In the genomic region with DNA sequence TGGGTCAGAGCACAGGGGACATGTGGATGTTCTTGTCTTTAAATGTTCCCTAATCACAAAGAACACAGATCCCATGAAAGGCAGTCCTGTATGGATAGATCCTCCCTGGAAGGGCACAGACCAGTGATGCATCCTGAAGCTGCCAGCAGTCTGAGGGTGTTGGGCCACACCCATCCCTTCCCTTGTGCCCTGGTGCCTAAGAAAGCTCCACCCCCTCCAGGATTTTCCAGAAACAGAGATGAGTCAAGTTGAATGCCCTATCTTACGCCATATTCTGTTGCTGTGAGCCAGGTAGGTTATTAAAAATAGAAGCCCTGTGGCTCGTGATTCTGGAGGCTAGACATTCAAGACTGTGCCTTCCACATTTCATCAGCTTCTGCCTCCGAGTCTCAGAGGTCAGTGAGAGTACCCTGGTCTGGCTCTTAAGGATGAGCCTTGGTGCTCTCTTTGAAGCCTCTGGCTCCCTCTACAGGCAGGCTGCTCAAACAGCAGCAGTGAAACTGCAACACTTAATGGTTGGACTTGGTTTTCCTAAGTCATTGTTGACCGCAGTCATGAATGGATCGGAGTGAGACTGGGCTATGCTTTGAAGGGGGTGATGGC, we compare ENCODE assay signal across 8 mouse cellular contexts. TPM values are rescaled to one million over a fixed set of nuclear protein-coding genes. Genes with fewer than 3 reads are reported as not detected.
DNase-seq lines count a peak whose midpoint lies in the region; ATAC-seq and TF ChIP-seq lines count a peak whose summit lies in the region.

No protein-coding gene starts in this region.

- H3K9ac ChIP-seq in heart, adult 2 months (ENCODE audit: low read depth, low read length), result no peak overlapping the region
- no peak overlapping the region for H3K9ac ChIP-seq in heart, embryonic 11.5 days (ENCODE audit: low read depth, low read length)
- H3K9ac ChIP-seq in embryonic facial prominence, embryonic 11.5 days (replicated peaks; ENCODE audit: low read length), result no peak overlapping the region

- no peaks in the 10 kb centered on the region for H3K9me3 ChIP-seq in heart, embryonic 11.5 days (replicated peaks; ENCODE audit: control insufficient read depth, low read length)
- H3K9me3 ChIP-seq in embryonic facial prominence, embryonic 11.5 days (replicated peaks; ENCODE audit: control insufficient read depth, low read length), result no peaks in the 10 kb centered on the region

- peak; percentile 88; the same call in 1 of the 2 replicates for TF ChIP-seq EP300 in heart, adult 2 months (IDR thresholded peaks at IDR 0.05; ENCODE audit: insufficient read depth, low read depth, low read length)

- peaks cover 3% of the 10 kb centered on the region for H3K4me1 ChIP-seq in heart, adult 2 months (ENCODE audit: control insufficient read depth, insufficient read depth, low read length)
- H3K4me1 ChIP-seq in heart, embryonic 11.5 days (ENCODE audit: control insufficient read depth, insufficient read depth, low read length), result 0 out of 2 replicates have a peak, but pooled peaks cover 3% of the 10 kb centered on the region
- H3K4me1 ChIP-seq in embryonic facial prominence, embryonic 11.5 days (ENCODE audit: control insufficient read depth, insufficient read depth, low read length), result no peaks in the 10 kb centered on the region; the same call in 1 of the 2 replicates

- H3K4me2 ChIP-seq in heart, embryonic 11.5 days, result no peak overlapping the region
- no peak overlapping the region for H3K4me2 ChIP-seq in embryonic facial prominence, embryonic 11.5 days (ENCODE audit: low read depth, low read length)

- TF ChIP-seq POLR2A in heart, adult 2 months (IDR thresholded peaks at IDR 0.05; ENCODE audit: insufficient read depth, low read depth, low read length), result no peak

- no peaks in the 10 kb centered on the region for H3K36me3 ChIP-seq in heart, adult 2 months (ENCODE audit: control insufficient read depth, insufficient read depth, low read length)
- no peaks in the 10 kb centered on the region for H3K36me3 ChIP-seq in heart, embryonic 11.5 days (ENCODE audit: control insufficient read depth, insufficient read depth, low read length)
- no peaks in the 10 kb centered on the region for H3K36me3 ChIP-seq in embryonic facial prominence, embryonic 11.5 days (replicated peaks; ENCODE audit: control insufficient read depth, insufficient read depth, low read depth, low read length)

- H3K27me3 ChIP-seq in heart, adult 2 months (ENCODE audit: control insufficient read depth, insufficient read depth, low read length), result no peaks in the 10 kb centered on the region
- peaks cover 35% of the 10 kb centered on the region for H3K27me3 ChIP-seq in heart, embryonic 11.5 days (ENCODE audit: control insufficient read depth, insufficient read depth, low read length)
- peaks cover 26% of the 10 kb centered on the region for H3K27me3 ChIP-seq in embryonic facial prominence, embryonic 11.5 days (ENCODE audit: control insufficient read depth, insufficient read depth, low read length)

- no peak; the same call in 1 of the 2 replicates for TF ChIP-seq CTCF in heart, adult 2 months (IDR thresholded peaks at IDR 0.05)

- peak; percentile 55 to 69 for DNase-seq in heart, adult 2 months
- peak; percentile 64 for DNase-seq in A20 (ENCODE audit: low read depth, low spot score)
- peak; percentile 56 for DNase-seq in adrenal gland, postnatal 25 days
- DNase-seq in embryonic facial prominence, embryonic 11.5 days (ENCODE audit: low spot score), result peak; percentile 72
- DNase-seq in kidney, postnatal 36 days, result peak; percentile 79 to 86
- peak; percentile 77 for DNase-seq in testis, postnatal 10 days (ENCODE audit: low spot score)

- intact Hi-C loops in heart, adult 2 months (cut with DNase I), result loop anchor here (2.0 to 5.0 kb wide), 3 partner anchors 54 to 173 kb away; a partner anchor contains a TSS

- H3K27ac ChIP-seq in heart, adult 2 months, result no peak overlapping the region
- no peak overlapping the region for H3K27ac ChIP-seq in heart, embryonic 11.5 days (ENCODE audit: low read depth, low read length)
- no peak overlapping the region for H3K27ac ChIP-seq in embryonic facial prominence, embryonic 11.5 days (replicated peaks; ENCODE audit: low read depth, low read length)

- no peak overlapping the region for H3K4me3 ChIP-seq in heart, adult 2 months
- H3K4me3 ChIP-seq in heart, embryonic 11.5 days (ENCODE audit: low read depth, low read length), result no peak overlapping the region
- H3K4me3 ChIP-seq in embryonic facial prominence, embryonic 11.5 days (ENCODE audit: low read depth, low read length), result no peak overlapping the region

- ATAC-seq in heart, embryonic 11.5 days (replicated peaks; ENCODE audit: insufficient number of reproducible peaks, low FRiP score, low TSS enrichment), result no peak
- no peak for ATAC-seq in embryonic facial prominence, embryonic 11.5 days (replicated peaks; ENCODE audit: insufficient number of reproducible peaks, low FRiP score, low TSS enrichment, low read depth)
- peak; percentile 57 for ATAC-seq in megakaryocyte progenitor cell, adult 5-6 weeks (replicated peaks; ENCODE audit: poor library complexity)

- H3K79me2 ChIP-seq in heart, adult 2 months (replicated peaks; ENCODE audit: control insufficient read depth, insufficient read depth, low read length), result no peaks in the 10 kb centered on the region

- 15% methylated on average over 5 of the region's 5 CpGs for WGBS in heart, adult 2 months
- 25% methylated on average over 5 of the region's 5 CpGs for WGBS in heart, embryonic 11.5 days (ENCODE audit: insufficient replicate concordance)
- 30% methylated on average over 5 of the region's 5 CpGs for WGBS in embryonic facial prominence, embryonic 11.5 days

RNA-seq across cellular contexts. Expression of a gene that starts 2.4 kb away (rescaled TPM):
- total RNA-seq in heart, adult 2 months (2021), result 10 to 100 TPM; 20.1 to 20.8 TPM
- polyA plus RNA-seq in heart, adult 2 months (2012; rRNA removed), result 32.7 and 41.0 TPM in 2 replicates
- 1.9 and 2.5 TPM in 2 replicates for polyA plus RNA-seq in heart, embryonic 11.5 days (2014; fragmentation: Nextera tagmentation; extraction: Ambion mirVana)
- total RNA-seq in adrenal gland, postnatal 25 days (2021), result 6.0 and 7.8 TPM in 2 replicates
- polyA plus RNA-seq in embryonic facial prominence, embryonic 11.5 days (2014; fragmentation: Nextera tagmentation; extraction: Ambion mirVana), result 0.20 and 0.55 TPM in 2 replicates
- total RNA-seq in megakaryocyte progenitor cell, adult 5-6 weeks (2015), result 0.59 TPM in 1 of 2 replicates, not detected in the other
- 0.14 TPM in 1 of 2 replicates, not detected in the other for total RNA-seq in megakaryocyte progenitor cell, adult 5-6 weeks (2017)

RNA-seq across cellular contexts. Expression of a gene that starts 15.4 kb away (rescaled TPM):
- total RNA-seq in heart, adult 2 months (2021), result 1 to 10 TPM; 5.7 to 7.2 TPM
- polyA plus RNA-seq in heart, adult 2 months (2012; rRNA removed), result 6.3 and 6.8 TPM in 2 replicates
- 4.7 and 8.4 TPM in 2 replicates for polyA plus RNA-seq in heart, embryonic 11.5 days (2014; fragmentation: Nextera tagmentation; extraction: Ambion mirVana)
- 10.6 and 13.9 TPM in 2 replicates for total RNA-seq in adrenal gland, postnatal 25 days (2021)
- 2.9 TPM in 2 replicates for polyA plus RNA-seq in embryonic facial prominence, embryonic 11.5 days (2014; fragmentation: Nextera tagmentation; extraction: Ambion mirVana)
- 2.7 and 4.1 TPM in 2 replicates for total RNA-seq in megakaryocyte progenitor cell, adult 5-6 weeks (2015)
- total RNA-seq in megakaryocyte progenitor cell, adult 5-6 weeks (2017), result 2.9 and 5.5 TPM in 2 replicates
